Mouse (Mus musculus) embryonic fibroblast, embryonic 13.5 days (primary cell): Measurements from ENCODE around the gene Kcnip3. TPM values are rescaled to one million over a fixed set of nuclear protein-coding genes. Genes with fewer than 3 reads are reported as not detected.

ENCODE experiments used
- H3K27ac ChIP-seq: 2 replicates; pipeline ENCODE4 v1.5.1; 2012; ENCODE audit warnings: low read length, control low read depth, inconsistent platforms; ENCODE audit not compliant: insufficient read depth
- H3K4me1 ChIP-seq: 2 replicates; pipeline ENCODE4 v1.6.1; 2011; ENCODE audit warnings: low read length; ENCODE audit not compliant: control insufficient read depth, insufficient read depth
- H3K4me3 ChIP-seq: 2 replicates; pipeline ENCODE4 v1.5.1; 2011; ENCODE audit warnings: mild to moderate bottlenecking, control low read depth, low read length; ENCODE audit not compliant: insufficient read depth
- CTCF ChIP-seq: IDR thresholded peaks from 2 replicates; pipeline ENCODE4 v1.5.1; 2011; ENCODE audit warnings: mild to moderate bottlenecking, control low read depth, low read length, moderate library complexity, borderline replicate concordance; ENCODE audit not compliant: insufficient read depth
- POLR2A ChIP-seq: IDR thresholded peaks from 2 replicates; pipeline ENCODE4 v1.6.1; 2011; ENCODE audit warnings: low read depth, mild to moderate bottlenecking, control low read depth, low read length, moderate library complexity
- polyA plus RNA-seq: library from polyadenylated mRNA; stranded (reverse); fragments of >200 nt; gene quantifications from 2 replicates; pipeline ENCODE4 v1.2.4, GENCODE M21; 2011; ENCODE audit warnings: low read depth; ENCODE audit not compliant: missing spikeins, insufficient read length

Kcnip3 gene
- polyA plus RNA-seq, 1 experiment = 2.1 TPM

- Histone ChIP-seq H3K27ac (no peak within 1 kb of the TSS), H3K4me3 (peak within 1 kb of the TSS; percentile 57), H3K4me1 (0 out of 2 replicates have a peak, but pooled peaks cover 3% of the 10 kb centered on the region)
Measured at GRCm38 (mm10) chr2:127444055-127444789, 77.7 kb downstream of the Kcnip3 start, which contains the start of gene Fahd2a. Fahd2a (minus strand) TSS chr2:127444565.

GRCm38 (mm10) chr2:127437697-127438096 lies 84.2 kb downstream of the Kcnip3 start:
- no peak overlapping the region for H3K4me3 ChIP-seq
- H3K4me1 ChIP-seq = no peaks in the 10 kb centered on the region
- no peak for TF ChIP-seq CTCF
- no peak for TF ChIP-seq POLR2A
- H3K27ac ChIP-seq = no peak overlapping the region

More at GRCm38 (mm10) chr2:127444055-127444789, 77.7 kb downstream of the Kcnip3 start, which contains the start of gene Fahd2a:
- TF ChIP-seq CTCF (no peak), POLR2A (peak; percentile 77)

- Histone ChIP-seq H3K27ac (no peak overlapping the region), H3K4me3 (no peak overlapping the region), H3K4me1 (no peaks in the 10 kb centered on the region)
- no peak for TF ChIP-seq CTCF
- TF ChIP-seq POLR2A = no peak
Measured at GRCm38 (mm10) chr2:127435554-127435953, 86.3 kb downstream of the Kcnip3 start.

- Histone ChIP-seq H3K4me1 (no peaks in the 10 kb centered on the region), H3K4me3 (no peak overlapping the region), H3K27ac (no peak overlapping the region)
- TF ChIP-seq POLR2A (no peak), CTCF (peak; percentile 53; the same call in 1 of the 2 replicates)
Measured at GRCm38 (mm10) chr2:127435135-127435534, 86.8 kb downstream of the Kcnip3 start.

- Histone ChIP-seq H3K4me1 (no peaks in the 10 kb centered on the region), H3K4me3 (no peak overlapping the region), H3K27ac (no peak overlapping the region)
- no peak for TF ChIP-seq POLR2A
- TF ChIP-seq CTCF = no peak
Measured at GRCm38 (mm10) chr2:127433487-127434295, 88.2 kb downstream of the Kcnip3 start.

- TF ChIP-seq POLR2A (no peak), CTCF (peak; percentile 24; the same call in 1 of the 2 replicates)
- no peaks in the 10 kb centered on the region for H3K4me1 ChIP-seq
Measured at GRCm38 (mm10) chr2:127430238-127430637, 91.7 kb downstream of the Kcnip3 start.

GRCm38 (mm10) chr2:127424977-127425376 lies 96.9 kb downstream of the Kcnip3 start, which contains the start of gene Gpat2:
Gpat2 (plus strand) TSS chr2:127425199.
- Histone ChIP-seq H3K4me1 (no peaks in the 10 kb centered on the region), H3K4me3 (no peak within 1 kb of the TSS), H3K27ac (no peak within 1 kb of the TSS)
- TF ChIP-seq POLR2A (no peak), CTCF (no peak)

More at GRCm38 (mm10) chr2:127430238-127430637, 91.7 kb downstream of the Kcnip3 start:
- no peak overlapping the region for H3K4me3 ChIP-seq
- no peak overlapping the region for H3K27ac ChIP-seq

- TF ChIP-seq POLR2A (no peak), CTCF (no peak)
- no peak overlapping the region for H3K4me3 ChIP-seq
- H3K4me1 ChIP-seq = no peaks in the 10 kb centered on the region
- H3K27ac ChIP-seq = no peak overlapping the region
Measured at GRCm38 (mm10) chr2:127418266-127418970, 103.5 kb downstream of the Kcnip3 start.

GRCm38 (mm10) chr2:127416706-127417105 lies 105.2 kb downstream of the Kcnip3 start:
- TF ChIP-seq CTCF (no peak), POLR2A (no peak)
- Histone ChIP-seq H3K4me1 (no peaks in the 10 kb centered on the region), H3K27ac (no peak overlapping the region), H3K4me3 (no peak overlapping the region)
